Mouse (Mus musculus): Measurements from ENCODE around the gene Gm49661.
A peak's percentile ranks its signal among the peaks of the same experiment; 100 is the strongest.

Gm49661 gene

GRCm38 (mm10) chr8:84965731-84966291 is 3.4 kb downstream of the Gm49661 start:
- DNase-seq, result peak; percentile 98

GRCm38 (mm10) chr8:84963952-84964351 is 5.3 kb downstream of the Gm49661 start:
- no peak for DNase-seq

- DNase-seq, result no peak
Observed at GRCm38 (mm10) chr8:84959811-84960210, 9.4 kb downstream of the Gm49661 start.

- peak; percentile 88 for DNase-seq
Observed at GRCm38 (mm10) chr8:84956768-84957167, 12.5 kb downstream of the Gm49661 start.

- DNase-seq, result peak; percentile 12
Observed at GRCm38 (mm10) chr8:84952612-84953255, 16.5 kb downstream of the Gm49661 start.

GRCm38 (mm10) chr8:84949753-84950152 is 19.5 kb downstream of the Gm49661 start:
- DNase-seq, result peak; percentile 18

- peak; percentile 70 for DNase-seq
Observed at GRCm38 (mm10) chr8:84947241-84947545, 22.0 kb downstream of the Gm49661 start.

- peak; percentile 70 for DNase-seq
Observed at GRCm38 (mm10) chr8:84946528-84947240, 22.5 kb downstream of the Gm49661 start, which contains the start of gene Rtbdn. TSS of gene Rtbdn (plus strand) at chr8:84946991.

- peak; percentile 77 for DNase-seq
Observed at GRCm38 (mm10) chr8:84945633-84946527, 23.4 kb downstream of the Gm49661 start.

GRCm38 (mm10) chr8:84945235-84945632 is 24.0 kb downstream of the Gm49661 start:
- peak; percentile 69 for DNase-seq

- peak; percentile 84 for DNase-seq
Observed at GRCm38 (mm10) chr8:84944478-84945160, 24.6 kb downstream of the Gm49661 start.

- DNase-seq, result peak; percentile 63
Observed at GRCm38 (mm10) chr8:84943699-84944098, 25.5 kb downstream of the Gm49661 start.

- DNase-seq, result no peak
Observed at GRCm38 (mm10) chr8:84937620-84938485, 31.4 kb downstream of the Gm49661 start.

- peak; percentile 86 for DNase-seq
Observed at GRCm38 (mm10) chr8:84936962-84937546, 32.2 kb downstream of the Gm49661 start, which contains the start of gene Mast1. TSS of gene Mast1 (minus strand) at chr8:84937359.

- DNase-seq, result peak; percentile 60
Observed at GRCm38 (mm10) chr8:84936041-84936961, 32.9 kb downstream of the Gm49661 start.

- peak; percentile 57 for DNase-seq
Observed at GRCm38 (mm10) chr8:84935489-84935888, 33.7 kb downstream of the Gm49661 start.

GRCm38 (mm10) chr8:84934860-84935259 is 34.4 kb downstream of the Gm49661 start:
- peak; percentile 93 for DNase-seq

GRCm38 (mm10) chr8:84933767-84934559 is 35.3 kb downstream of the Gm49661 start:
- DNase-seq, result no peak

- DNase-seq, result no peak
Observed at GRCm38 (mm10) chr8:84930582-84930981, 38.7 kb downstream of the Gm49661 start.

Data from retina, postnatal 1 day (tissue).